Comparison of ENCODE assay signal across 22 mouse cellular contexts in genomic region chr10:83858689-83859088, GRCm38 (mm10).
DNase-seq lines count a peak whose midpoint lies in the region; ATAC-seq lines count a peak whose summit lies in the region.
"Had no signal": no experiment of that assay in that cellular context is flagged by ENCODE, and none has a peak within 500 bp of the region (broad histone marks: within the 10 kb centered on the region; RNA-seq: fewer than 3 reads in every experiment).

No protein-coding gene starts in this region.

- no peak overlapping the region for H3K4me2 ChIP-seq in heart, embryonic 13.5 days
- H3K4me2 ChIP-seq: forebrain, embryonic 13.5 days; hindbrain, embryonic 13.5 days; midbrain, embryonic 11.5 days had no signal

- no peaks in the 10 kb centered on the region for H3K27me3 ChIP-seq in heart, embryonic 13.5 days (replicated peaks)
- H3K27me3 ChIP-seq in limb, embryonic 10.5 days (ENCODE audit: low read depth, poor library complexity, severe bottlenecking), result no peaks in the 10 kb centered on the region
- H3K27me3 ChIP-seq: CH12.LX; forebrain, embryonic 13.5 days; hindbrain, embryonic 13.5 days had no signal

- H3K9ac ChIP-seq in heart, embryonic 13.5 days, result no peak overlapping the region
- H3K9ac ChIP-seq: forebrain, embryonic 13.5 days; hindbrain, embryonic 13.5 days had no signal

- no peaks in the 10 kb centered on the region for H3K9me3 ChIP-seq in heart, embryonic 13.5 days
- H3K9me3 ChIP-seq in limb, embryonic 10.5 days (replicated peaks), result no peaks in the 10 kb centered on the region
- H3K9me3 ChIP-seq: forebrain, embryonic 13.5 days; hindbrain, embryonic 13.5 days had no signal

- H3K4me1 ChIP-seq in heart, embryonic 13.5 days, result peaks cover 24% of the 10 kb centered on the region
- H3K4me1 ChIP-seq in brown adipose tissue, adult 24 weeks (ENCODE audit: control insufficient read depth, insufficient read depth, insufficient read length, low read length), result peaks cover 16% of the 10 kb centered on the region; the same call in 1 of the 2 replicates
- H3K4me1 ChIP-seq in limb, embryonic 10.5 days, result peaks cover 17% of the 10 kb centered on the region; the same call in 1 of the 2 replicates

- H3K27ac ChIP-seq in heart, embryonic 13.5 days (replicated peaks), result 0 out of 2 replicates have a peak overlapping the region, but pooled peaks have one; percentile 25
- peak overlapping the region; percentile 62 for H3K27ac ChIP-seq in brown adipose tissue, adult 24 weeks (replicated peaks; ENCODE audit: low read depth, low read length)
- peak overlapping the region; percentile 42; the same call in 1 of the 2 replicates for H3K27ac ChIP-seq in limb, embryonic 10.5 days
- H3K27ac ChIP-seq: forebrain, embryonic 13.5 days; hindbrain, embryonic 13.5 days had no signal

- DNase-seq in adrenal gland, postnatal 25 days, result peak; percentile 8
- no peak for DNase-seq in adrenal gland, adult 18-20 months (ENCODE audit: low spot score in 2 of 2)
- DNase-seq in heart, adult 18-20 months, result no peak
- DNase-seq in limb, embryonic 10.5 days (ENCODE audit: low spot score), result no peak
- DNase-seq in cerebellum, adult 18-20 months, result no peak
- DNase-seq in spleen, postnatal 10 days (ENCODE audit: low spot score in 2 of 2), result no peak
- DNase-seq: cerebellum, adult 11 months; embryo, embryonic 11 days; gastrocnemius, postnatal 36 days; kidney, adult 9 months; layer of hippocampus, adult 9-11 months; liver; retina, postnatal 1 day; thymus, adult 2 months had no signal

- H3K36me3 ChIP-seq in heart, embryonic 13.5 days, result no peaks in the 10 kb centered on the region
- no peaks in the 10 kb centered on the region for H3K36me3 ChIP-seq in limb, embryonic 10.5 days
- H3K36me3 ChIP-seq: hindbrain, embryonic 13.5 days had no signal

- no peak for ATAC-seq in heart, embryonic 13.5 days (ENCODE audit: extremely low read depth, insufficient number of reproducible peaks, low FRiP score, low TSS enrichment)
- ATAC-seq: forebrain, embryonic 13.5 days; inflammation-experienced regulatory T-cells, adult 6 months had no signal

- no peak overlapping the region for H3K4me3 ChIP-seq in heart, embryonic 13.5 days
- no peak overlapping the region for H3K4me3 ChIP-seq in brown adipose tissue, adult 24 weeks (ENCODE audit: insufficient read depth, low read depth, low read length)
- H3K4me3 ChIP-seq in limb, embryonic 10.5 days, result no peak overlapping the region
- H3K4me3 ChIP-seq: erythroblast, embryonic 14.5 days; forebrain, embryonic 13.5 days; hindbrain, embryonic 13.5 days had no signal

- WGBS in heart, embryonic 13.5 days, result 67% methylated on average over 6 of the region's 6 CpGs
- WGBS in limb, embryonic 10.5 days, result 74% methylated on average over 6 of the region's 6 CpGs
